Mouse (Mus musculus): ENCODE results near the gene Gm5622.
"Not testable (repeated sequence)": the region's sequence is repeated elsewhere in the genome, so short reads cannot be mapped to it uniquely, and the experiment has no call there.

Gene Gm5622

GRCm38 (mm10) chr14:51552490-51552889, at the start of gene Gm5622:
Gene Gm5622, plus strand, starts transcription at chr14:51552790.
- DNase-seq (ENCODE audit: low read depth) = no peak

- DNase-seq (ENCODE audit: low read depth) = no peak
Observed at GRCm38 (mm10) chr14:51507416-51507815, 45.2 kb upstream of the Gm5622 start.

GRCm38 (mm10) chr14:51573963-51574362, 21.4 kb downstream of the Gm5622 start, which contains the start of gene Gm17175:
Gene Gm17175, minus strand, starts transcription at chr14:51574063.
- DNase-seq (ENCODE audit: low read depth) = not testable (repeated sequence)

GRCm38 (mm10) chr14:51592039-51592438, 39.4 kb downstream of the Gm5622 start, which contains the start of gene Gm17174:
Gene Gm17174, minus strand, starts transcription at chr14:51592139.
- DNase-seq (ENCODE audit: low read depth) = not testable (repeated sequence)

GRCm38 (mm10) chr14:51611210-51611609, 58.6 kb downstream of the Gm5622 start, which contains the start of gene Gm17078:
Gene Gm17078, minus strand, starts transcription at chr14:51611310.
- DNase-seq (ENCODE audit: low read depth) = no peak

GRCm38 (mm10) chr14:51632426-51632825, 79.8 kb downstream of the Gm5622 start:
- DNase-seq (ENCODE audit: low read depth) = not testable (repeated sequence)

GRCm38 (mm10) chr14:51635566-51635965, 83.0 kb downstream of the Gm5622 start, which contains the start of gene Gm4181:
Gene Gm4181, minus strand, starts transcription at chr14:51635666.
- DNase-seq (ENCODE audit: low read depth) = not testable (repeated sequence)

GRCm38 (mm10) chr14:51677269-51677668, 124.7 kb downstream of the Gm5622 start:
- no peak for DNase-seq (ENCODE audit: low read depth)

- DNase-seq (ENCODE audit: low read depth) = not testable (repeated sequence)
Observed at GRCm38 (mm10) chr14:51695368-51695767, 142.8 kb downstream of the Gm5622 start, which contains the start of gene Gm17079. Gene Gm17079, minus strand, starts transcription at chr14:51695468.
